Comparison of ENCODE assay signal across 8 mouse cellular contexts in genomic region chr11:69416509-69416908, GRCm38 (mm10). TPM values are rescaled to one million over a fixed set of nuclear protein-coding genes. Genes with fewer than 3 reads are reported as not detected.
DNase-seq lines count a peak whose midpoint lies in the region; ATAC-seq and TF ChIP-seq lines count a peak whose summit lies in the region.

No protein-coding gene starts in this region.

- peaks cover 9% of the 10 kb centered on the region for H3K27me3 ChIP-seq in heart, embryonic 12.5 days (replicated peaks)
- H3K27me3 ChIP-seq in E14TG2a.4 (ENCODE audit: insufficient read depth, low read length), result peaks cover 13% of the 10 kb centered on the region; the same call in 1 of the 2 replicates
- H3K27me3 ChIP-seq in forebrain, embryonic 16.5 days (replicated peaks; ENCODE audit: control insufficient read depth, insufficient read depth, low read length), result peaks cover 1% of the 10 kb centered on the region; the same call in 1 of the 2 replicates
- H3K27me3 ChIP-seq in liver, postnatal 0 days (ENCODE audit: insufficient read depth, low read length), result peaks cover 8% of the 10 kb centered on the region

- peak overlapping the region; percentile 64 for H3K4me3 ChIP-seq in heart, embryonic 12.5 days
- peak overlapping the region; percentile 83 for H3K4me3 ChIP-seq in E14TG2a.4 (replicated peaks; ENCODE audit: low read length)
- H3K4me3 ChIP-seq in forebrain, embryonic 16.5 days (replicated peaks; ENCODE audit: low read length), result peak overlapping the region; percentile 75
- H3K4me3 ChIP-seq in liver, postnatal 0 days (ENCODE audit: low read depth, low read length), result peak overlapping the region; percentile 59

- TF ChIP-seq EP300 in liver, postnatal 0 days (IDR thresholded peaks at IDR 0.05; ENCODE audit: low read depth), result no peak

- H3K4me2 ChIP-seq in heart, embryonic 12.5 days, result peak overlapping the region; percentile 88
- H3K4me2 ChIP-seq in forebrain, embryonic 16.5 days (ENCODE audit: low read length), result peak overlapping the region; percentile 90
- H3K4me2 ChIP-seq in liver, postnatal 0 days (ENCODE audit: low read depth, low read length), result peak overlapping the region; percentile 93

- peaks cover 12% of the 10 kb centered on the region for H3K36me3 ChIP-seq in heart, embryonic 12.5 days
- peaks cover 11% of the 10 kb centered on the region for H3K36me3 ChIP-seq in E14TG2a.4 (ENCODE audit: insufficient read depth, low read length)
- no peaks in the 10 kb centered on the region for H3K36me3 ChIP-seq in forebrain, embryonic 16.5 days (ENCODE audit: control insufficient read depth, insufficient read depth)
- H3K36me3 ChIP-seq in liver, postnatal 0 days (replicated peaks; ENCODE audit: insufficient read depth, low read length), result no peaks in the 10 kb centered on the region

- peaks cover 78% of the 10 kb centered on the region for H3K4me1 ChIP-seq in heart, embryonic 12.5 days (replicated peaks)
- peaks cover 83% of the 10 kb centered on the region for H3K4me1 ChIP-seq in E14TG2a.4 (replicated peaks; ENCODE audit: low read depth, low read length)
- peaks cover 69% of the 10 kb centered on the region for H3K4me1 ChIP-seq in forebrain, embryonic 16.5 days (replicated peaks; ENCODE audit: control insufficient read depth, insufficient read depth, low read length)
- peaks cover 82% of the 10 kb centered on the region for H3K4me1 ChIP-seq in liver, postnatal 0 days (ENCODE audit: insufficient read depth)

- no peak for DNase-seq in heart, postnatal 10 days
- no peak for DNase-seq in liver, postnatal 0 days
- no peak for DNase-seq in ovary, postnatal 14 days (ENCODE audit: low spot score)
- DNase-seq in left cerebral cortex, postnatal 25 days (ENCODE audit: low spot score in 2 of 2), result no peak
- no peak for DNase-seq in right cerebral cortex, postnatal 14 days

- no peak for ATAC-seq in heart, embryonic 12.5 days (ENCODE audit: insufficient number of reproducible peaks, low FRiP score)
- ATAC-seq in forebrain, embryonic 16.5 days, result no peak
- no peak for ATAC-seq in liver, postnatal 0 days

- peak overlapping the region; percentile 89 for H3K9ac ChIP-seq in heart, embryonic 12.5 days
- H3K9ac ChIP-seq in forebrain, embryonic 16.5 days (replicated peaks; ENCODE audit: low read depth, low read length), result peak overlapping the region; percentile 64
- peak overlapping the region; percentile 0; the same call in 1 of the 2 replicates for H3K9ac ChIP-seq in liver, postnatal 0 days (replicated peaks)

- under 1% methylated on average over 4 of the region's 4 CpGs for WGBS in heart, embryonic 12.5 days
- 0% methylated on average over 4 of the region's 4 CpGs for WGBS in forebrain, embryonic 16.5 days
- 4% methylated on average over 4 of the region's 4 CpGs for WGBS in liver, postnatal 0 days (ENCODE audit: insufficient replicate concordance)

- H3K9me3 ChIP-seq in heart, embryonic 12.5 days (replicated peaks), result no peaks in the 10 kb centered on the region
- no peaks in the 10 kb centered on the region for H3K9me3 ChIP-seq in E14TG2a.4 (ENCODE audit: low read length)
- H3K9me3 ChIP-seq in forebrain, embryonic 16.5 days (ENCODE audit: control insufficient read depth, low read length), result no peaks in the 10 kb centered on the region
- H3K9me3 ChIP-seq in liver, postnatal 0 days (ENCODE audit: low read length), result no peaks in the 10 kb centered on the region

- no peak for TF ChIP-seq CTCF in E14TG2a.4 (conservative IDR thresholded peaks at IDR 0.05; ENCODE audit: low read length)
- no peak for TF ChIP-seq CTCF in liver, postnatal 0 days (IDR thresholded peaks at IDR 0.05; ENCODE audit: low read depth)

- peak overlapping the region; percentile 97 for H3K27ac ChIP-seq in heart, embryonic 12.5 days (ENCODE audit: poor library complexity, severe bottlenecking)
- peak overlapping the region; percentile 99 for H3K27ac ChIP-seq in forebrain, embryonic 16.5 days (ENCODE audit: low read length)
- H3K27ac ChIP-seq in liver, postnatal 0 days (ENCODE audit: low read depth), result peak overlapping the region; percentile 96

- intact Hi-C loops in heart, postnatal 10 days (cut with DNase I), result loop anchor here (10.0 kb wide), 1 partner anchor 322 kb away; the partner anchor contains the start of gene Per1
- intact Hi-C loops in left cerebral cortex, postnatal 25 days (cut with DNase I), result loop anchor here (5.0 kb wide), 1 partner anchor 319 kb away; the partner anchor contains the start of gene Per1

RNA-seq across cellular contexts. Expression of gene Kdm6b, which starts 3.0 kb away (rescaled TPM):
- polyA plus RNA-seq in heart, embryonic 12.5 days (2016; fragmentation: Nextera tagmentation; extraction: Ambion mirVana), result 24.9 and 25.4 TPM in 2 replicates
- 10 to 100 TPM; 48.3 to 52.2 TPM for total RNA-seq in heart, postnatal 10 days (2021)
- 48.4 and 52.8 TPM in 2 replicates for polyA plus RNA-seq in forebrain, embryonic 16.5 days (2015; fragmentation: Nextera tagmentation; extraction: Ambion mirVana)
- 7.4 and 8.2 TPM in 2 replicates for polyA plus RNA-seq in liver, postnatal 0 days (2015; fragmentation: Nextera tagmentation; extraction: Ambion mirVana)
- 10 to 100 TPM; 23.3 to 25.3 TPM for total RNA-seq in left cerebral cortex, postnatal 25 days (2021)

RNA-seq across cellular contexts. Expression of gene Tmem88, which starts 18.5 kb away (rescaled TPM):
- polyA plus RNA-seq in heart, embryonic 12.5 days (2016; fragmentation: Nextera tagmentation; extraction: Ambion mirVana), result 34.4 and 35.7 TPM in 2 replicates
- 10 to 100 TPM; 53.3 to 54.0 TPM for total RNA-seq in heart, postnatal 10 days (2021)
- polyA plus RNA-seq in forebrain, embryonic 16.5 days (2015; fragmentation: Nextera tagmentation; extraction: Ambion mirVana), result 5.9 and 6.2 TPM in 2 replicates
- polyA plus RNA-seq in liver, postnatal 0 days (2015; fragmentation: Nextera tagmentation; extraction: Ambion mirVana), result 12.3 and 14.0 TPM in 2 replicates
- 1 to 10 TPM; 3.6 to 3.8 TPM for total RNA-seq in left cerebral cortex, postnatal 25 days (2021)

RNA-seq across cellular contexts. Expression of gene Cyb5d1, which starts 21.1 kb away (rescaled TPM):
- 24.8 and 27.1 TPM in 2 replicates for polyA plus RNA-seq in heart, embryonic 12.5 days (2016; fragmentation: Nextera tagmentation; extraction: Ambion mirVana)
- total RNA-seq in heart, postnatal 10 days (2021), result 10 to 100 TPM; 27.5 to 30.2 TPM
- polyA plus RNA-seq in forebrain, embryonic 16.5 days (2015; fragmentation: Nextera tagmentation; extraction: Ambion mirVana), result 42.5 and 44.2 TPM in 2 replicates
- polyA plus RNA-seq in liver, postnatal 0 days (2015; fragmentation: Nextera tagmentation; extraction: Ambion mirVana), result 4.7 and 5.4 TPM in 2 replicates
- 10 to 100 TPM; 35.9 to 41.3 TPM for total RNA-seq in left cerebral cortex, postnatal 25 days (2021)

RNA-seq across cellular contexts. Expression of gene Naa38, which starts 21.2 kb away (rescaled TPM):
- 147 and 150 TPM in 2 replicates for polyA plus RNA-seq in heart, embryonic 12.5 days (2016; fragmentation: Nextera tagmentation; extraction: Ambion mirVana)
- 10 to 100 TPM; 94.1 to 95.0 TPM for total RNA-seq in heart, postnatal 10 days (2021)
- 79.2 and 86.1 TPM in 2 replicates for polyA plus RNA-seq in forebrain, embryonic 16.5 days (2015; fragmentation: Nextera tagmentation; extraction: Ambion mirVana)
- polyA plus RNA-seq in liver, postnatal 0 days (2015; fragmentation: Nextera tagmentation; extraction: Ambion mirVana), result 83.7 and 83.9 TPM in 2 replicates
- total RNA-seq in left cerebral cortex, postnatal 25 days (2021), result 100 to 1,000 TPM; 105 to 109 TPM

RNA-seq across cellular contexts. Expression of gene Chd3, which starts 47.3 kb away (rescaled TPM):
- polyA plus RNA-seq in heart, embryonic 12.5 days (2016; fragmentation: Nextera tagmentation; extraction: Ambion mirVana), result 19.2 and 23.5 TPM in 2 replicates
- total RNA-seq in heart, postnatal 10 days (2021), result 10 to 100 TPM; 62.0 to 66.7 TPM
- polyA plus RNA-seq in forebrain, embryonic 16.5 days (2015; fragmentation: Nextera tagmentation; extraction: Ambion mirVana), result 132 and 146 TPM in 2 replicates
- 7.8 and 8.7 TPM in 2 replicates for polyA plus RNA-seq in liver, postnatal 0 days (2015; fragmentation: Nextera tagmentation; extraction: Ambion mirVana)
- 100 to 1,000 TPM; 449 to 474 TPM for total RNA-seq in left cerebral cortex, postnatal 25 days (2021)

Comparison
In these comparisons a context has a peak if more than half of its experiments do, and no peak if none do; other contexts are left out.
1. H3K9ac ChIP-seq: peak in every context shown above with its lines; median percentile 89 in heart, embryonic 12.5 days; 64 in forebrain, embryonic 16.5 days; 0 in liver, postnatal 0 days.